Mouse (Mus musculus) forebrain, postnatal 0 days (tissue): ENCODE measurements around the gene Tns1. TPM values are rescaled to one million over a fixed set of nuclear protein-coding genes. Genes with fewer than 3 reads are reported as not detected.

Source experiments
- ATAC-seq: fragments of 200-750 bp; cut with Nextera tagmentation; 2 replicates; pipeline ENCODE4 v1.8.0; 2017; ENCODE audit warnings: mild to moderate bottlenecking, moderate library complexity
- DNase-seq: peaks from one replicate; pipeline ENCODE4 v3.0.0-alpha.2; 2015
- H3K27ac ChIP-seq: fragments of 300-500 bp; sonication (generic); 2 replicates; pipeline ENCODE4 v1.5.1; 2014; ENCODE audit warnings: low read depth, mild to moderate bottlenecking, antibody characterized with exemption, low read length, moderate library complexity, mixed read lengths
- H3K27me3 ChIP-seq: fragments of 300-500 bp; sonication (generic); 2 replicates; pipeline ENCODE4 v1.6.1; 2014; ENCODE audit warnings: mild to moderate bottlenecking, low read length, mixed read lengths; ENCODE audit not compliant: insufficient read depth
- H3K36me3 ChIP-seq: fragments of 300-500 bp; sonication (generic); 2 replicates; pipeline ENCODE4 v1.6.1; 2014; ENCODE audit warnings: mild to moderate bottlenecking, moderate library complexity; ENCODE audit not compliant: insufficient read depth
- H3K4me1 ChIP-seq: fragments of 300-500 bp; sonication (generic); 2 replicates; pipeline ENCODE4 v1.6.1; 2014; ENCODE audit warnings: antibody characterized with exemption; ENCODE audit not compliant: insufficient read depth
- H3K4me2 ChIP-seq: fragments of 300-500 bp; sonication (generic); 2 replicates; pipeline ENCODE4 v1.6.1; 2014; ENCODE audit warnings: low read depth, mild to moderate bottlenecking, moderate library complexity
- H3K4me3 ChIP-seq: fragments of 300-500 bp; sonication (generic); 2 replicates; pipeline ENCODE4 v1.5.1; 2014; ENCODE audit warnings: low read depth, low read length, mixed read lengths
- H3K9ac ChIP-seq: fragments of 300-500 bp; sonication (generic); 2 replicates; pipeline ENCODE4 v1.6.1; 2014; ENCODE audit warnings: mild to moderate bottlenecking
- H3K9me3 ChIP-seq: fragments of 300-500 bp; sonication (generic); 2 replicates; pipeline ENCODE4 v1.6.1; 2016; ENCODE audit warnings: low read length
- CTCF ChIP-seq: sonication (generic); IDR thresholded peaks from 2 replicates; pipeline ENCODE4 v1.5.1; 2016; ENCODE audit warnings: antibody characterized with exemption, control low read depth, low read depth
- WGBS: fragments of 180-500 bp; shearing (Covaris S2); extraction: QIAGEN DNeasy Blood & Tissue Kit; methylation state at CpG from one replicate; pipeline ENCODE4 v1.1.7; 2014; 5-methylcytosine and 5-hydroxymethylcytosine counted together
- polyA plus RNA-seq: library from polyadenylated mRNA; unstranded; fragments of >200 nt; fragmentation: Nextera tagmentation; extraction: Ambion mirVana; gene quantifications from 2 replicates; pipeline ENCODE4 v1.2.1, GENCODE M21; 2015
- total RNA-seq: library from RNA; depleted of rRNA; stranded (reverse); fragments of >200 nt; gene quantifications from 2 replicates; pipeline ENCODE4 v1.2.3, GENCODE M21; 2014

Gene Tns1
- total and polyA plus RNA-seq, 2 experiments from 2014 or later: 7.0 to 21.8 TPM

DNA sequence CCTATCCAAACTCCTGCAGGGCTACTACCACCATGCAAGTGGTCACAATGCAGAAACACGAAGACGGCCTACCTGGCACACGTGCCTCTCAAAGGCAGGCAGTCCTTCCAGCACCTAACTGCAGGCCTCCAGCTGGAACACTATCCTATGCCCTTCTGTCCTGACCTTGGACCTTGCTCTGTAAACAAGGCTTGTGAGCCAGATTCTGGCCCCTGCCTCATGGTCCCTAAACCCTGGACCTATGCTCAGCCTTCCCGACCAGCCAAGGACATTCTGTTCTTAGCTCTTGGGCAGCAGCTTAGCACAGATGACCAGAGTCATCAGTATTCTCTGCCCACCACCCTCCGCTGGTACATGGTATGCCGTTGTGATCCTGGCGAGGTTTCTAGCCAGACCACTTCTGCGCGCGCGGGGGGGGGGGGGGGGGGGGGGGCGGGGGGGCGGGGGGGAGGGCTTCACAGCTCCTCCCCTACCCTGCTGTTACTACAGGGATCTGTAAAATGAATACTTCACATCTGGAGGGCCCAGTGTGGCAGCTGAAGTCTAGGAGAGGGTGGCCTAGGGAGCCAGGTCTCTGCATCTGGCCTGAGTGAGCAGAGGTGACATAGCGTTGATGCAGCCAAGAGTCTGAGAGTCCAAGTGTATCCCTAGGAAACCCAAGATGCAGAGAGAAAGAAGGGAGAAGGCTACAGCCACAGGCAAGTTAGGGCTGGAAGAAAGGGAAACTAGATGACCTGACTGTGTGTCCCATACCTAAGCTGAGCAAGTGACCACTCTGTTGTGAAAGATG, 109.5 kb downstream of the Tns1 start:
- H3K27me3 ChIP-seq: no peaks in the 10 kb centered on the region
- TF ChIP-seq CTCF: no peak
- no peak overlapping the region for H3K9ac ChIP-seq
- H3K9me3 ChIP-seq: no peaks in the 10 kb centered on the region
- no peak overlapping the region for H3K4me2 ChIP-seq
- no peak overlapping the region for H3K4me3 ChIP-seq
- no peak overlapping the region for H3K27ac ChIP-seq
- H3K36me3 ChIP-seq: no peaks in the 10 kb centered on the region
- no peaks in the 10 kb centered on the region for H3K4me1 ChIP-seq
- DNase-seq (no peak), ATAC-seq (no peak)
- 79% methylated on average over 11 of the region's 14 CpGs for WGBS

DNA sequence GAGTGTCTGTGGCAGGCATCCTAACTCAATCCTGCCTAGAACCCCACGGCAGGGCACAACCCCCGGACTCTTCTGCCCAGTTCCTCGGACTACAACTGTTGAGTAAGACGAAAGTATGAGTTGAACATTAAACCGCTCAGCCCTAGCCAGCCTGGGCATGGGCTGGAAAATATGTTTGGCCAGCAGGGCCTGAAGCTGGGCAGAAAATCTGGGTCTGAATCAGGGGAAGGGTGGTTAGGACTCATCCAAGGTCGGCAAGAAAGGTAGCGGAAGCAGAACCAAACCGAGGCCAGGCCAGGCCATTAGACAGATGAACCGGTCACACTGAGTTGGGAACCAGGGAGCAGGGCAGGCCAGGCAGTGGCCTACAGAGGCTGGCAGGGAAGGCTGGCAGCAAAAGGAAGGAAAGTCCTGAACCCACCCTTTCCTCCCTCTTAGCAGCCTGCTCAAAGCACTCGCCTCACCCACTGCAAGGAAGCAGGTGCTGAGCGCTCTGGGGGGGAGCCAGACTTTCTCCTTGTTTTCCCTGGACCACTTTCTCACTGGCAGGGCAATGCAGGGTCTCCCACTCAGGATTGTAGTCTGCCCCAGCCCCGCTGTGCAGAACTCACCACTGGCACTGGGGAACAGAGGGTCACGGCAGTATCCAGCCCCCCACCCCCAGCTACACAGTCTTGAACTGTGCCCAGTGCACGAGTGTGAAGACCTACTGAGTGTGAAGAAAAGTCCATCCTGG, 110.8 kb downstream of the Tns1 start:
- TF ChIP-seq CTCF: no peak
- DNase-seq (no peak), ATAC-seq (no peak)

DNA sequence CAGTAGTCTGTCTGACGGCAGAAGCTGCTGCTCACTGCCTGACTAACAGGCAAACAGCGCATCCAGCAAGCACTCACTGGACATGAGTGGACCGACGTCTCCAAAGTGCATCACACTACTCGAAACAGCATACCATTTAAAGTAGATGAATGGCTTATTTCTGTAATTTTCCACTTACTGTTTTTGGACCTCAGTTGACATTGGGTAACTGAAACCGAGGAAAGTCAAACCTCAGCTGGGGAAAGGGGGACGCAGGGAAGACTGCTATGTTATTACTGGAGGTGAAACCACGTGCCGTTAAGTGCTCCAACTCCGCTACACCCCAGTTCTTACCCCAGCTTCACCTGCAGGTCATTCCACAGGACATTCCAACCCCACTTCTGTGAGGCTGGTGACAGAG, 111.5 kb downstream of the Tns1 start:
- no peak for TF ChIP-seq CTCF
- Histone ChIP-seq H3K4me2 (no peak overlapping the region), H3K9me3 (no peaks in the 10 kb centered on the region), H3K4me1 (no peaks in the 10 kb centered on the region), H3K27ac (no peak overlapping the region), H3K27me3 (no peaks in the 10 kb centered on the region), H3K36me3 (no peaks in the 10 kb centered on the region), H3K9ac (no peak overlapping the region), H3K4me3 (no peak overlapping the region)
- DNase-seq (no peak), ATAC-seq (no peak)
- WGBS: 92% methylated on average over 10 of the region's 10 CpGs

More for the DNA sequence above, 110.8 kb downstream of the Tns1 start:
- H3K27ac ChIP-seq: no peak overlapping the region
- no peaks in the 10 kb centered on the region for H3K4me1 ChIP-seq
- no peaks in the 10 kb centered on the region for H3K36me3 ChIP-seq
- WGBS: 89% methylated on average over 14 of the region's 14 CpGs
- no peaks in the 10 kb centered on the region for H3K9me3 ChIP-seq
- no peak overlapping the region for H3K4me2 ChIP-seq
- H3K9ac ChIP-seq: no peak overlapping the region
- no peak overlapping the region for H3K4me3 ChIP-seq
- no peaks in the 10 kb centered on the region for H3K27me3 ChIP-seq

DNA sequence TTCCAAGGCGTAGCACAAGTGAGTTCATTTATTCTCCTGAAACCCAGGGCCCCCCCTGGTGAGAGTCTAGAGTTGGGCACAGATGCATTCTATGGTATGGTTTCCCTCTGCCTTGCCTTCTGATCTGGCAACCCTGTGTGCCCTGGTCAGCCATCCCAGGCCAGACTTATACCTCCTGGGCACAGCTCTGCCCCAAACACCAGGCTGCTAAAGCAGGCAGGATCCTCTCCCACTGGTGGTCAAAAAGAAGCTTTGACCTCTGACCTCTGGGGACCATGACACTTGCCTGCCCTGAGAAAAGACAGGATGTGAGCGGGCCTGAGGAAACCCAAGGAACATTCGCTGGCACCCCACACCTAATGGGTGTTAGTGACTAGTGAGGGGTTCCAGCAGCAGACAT, 114.8 kb downstream of the Tns1 start:
- no peaks in the 10 kb centered on the region for H3K9me3 ChIP-seq
- H3K27me3 ChIP-seq: no peaks in the 10 kb centered on the region
- no peak for TF ChIP-seq CTCF
- H3K9ac ChIP-seq: no peak overlapping the region
- ATAC-seq (no peak), DNase-seq (no peak)
- no peak overlapping the region for H3K4me3 ChIP-seq
- WGBS: 93% methylated on average over 3 of the region's 3 CpGs
- no peaks in the 10 kb centered on the region for H3K4me1 ChIP-seq
- H3K36me3 ChIP-seq: no peaks in the 10 kb centered on the region
- H3K4me2 ChIP-seq: no peak overlapping the region
- no peak overlapping the region for H3K27ac ChIP-seq

DNA sequence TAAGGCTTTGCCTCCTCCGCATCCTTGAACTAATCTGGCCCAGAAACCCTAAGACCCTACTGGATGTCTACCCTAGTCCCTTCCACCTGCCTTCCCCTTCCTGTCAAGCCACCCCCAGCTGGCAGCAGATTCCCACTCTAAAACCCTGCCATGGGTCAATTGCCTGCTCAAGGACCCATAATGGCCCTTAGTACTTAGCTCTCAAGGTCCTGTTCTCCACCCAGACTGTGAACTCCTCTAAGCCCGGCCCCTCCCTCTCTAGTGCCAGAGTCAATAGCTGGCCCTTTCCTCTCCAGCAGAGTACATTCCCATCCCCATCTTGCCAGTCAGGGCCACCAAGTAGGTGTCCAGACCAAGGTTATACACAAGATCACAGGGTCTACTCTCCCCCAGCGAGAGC, 115.3 kb downstream of the Tns1 start:
- Histone ChIP-seq H3K36me3 (no peaks in the 10 kb centered on the region), H3K4me3 (no peak overlapping the region), H3K27me3 (no peaks in the 10 kb centered on the region), H3K4me1 (no peaks in the 10 kb centered on the region), H3K9me3 (no peaks in the 10 kb centered on the region), H3K27ac (no peak overlapping the region), H3K4me2 (no peak overlapping the region), H3K9ac (no peak overlapping the region)
- no peak for TF ChIP-seq CTCF
- DNase-seq (no peak), ATAC-seq (no peak)
- WGBS: 97% methylated on average over 3 of the region's 3 CpGs

GRCm38 (mm10) chr1:74008498-74008897, 115.8 kb downstream of the Tns1 start:
- ATAC-seq (no peak), DNase-seq (no peak)
- 69% methylated on average over 5 of the region's 5 CpGs for WGBS
- Histone ChIP-seq H3K36me3 (no peaks in the 10 kb centered on the region), H3K4me3 (no peak overlapping the region), H3K4me1 (no peaks in the 10 kb centered on the region), H3K27ac (no peak overlapping the region), H3K9me3 (no peaks in the 10 kb centered on the region), H3K9ac (no peak overlapping the region), H3K4me2 (no peak overlapping the region), H3K27me3 (no peaks in the 10 kb centered on the region)
- no peak for TF ChIP-seq CTCF

DNA sequence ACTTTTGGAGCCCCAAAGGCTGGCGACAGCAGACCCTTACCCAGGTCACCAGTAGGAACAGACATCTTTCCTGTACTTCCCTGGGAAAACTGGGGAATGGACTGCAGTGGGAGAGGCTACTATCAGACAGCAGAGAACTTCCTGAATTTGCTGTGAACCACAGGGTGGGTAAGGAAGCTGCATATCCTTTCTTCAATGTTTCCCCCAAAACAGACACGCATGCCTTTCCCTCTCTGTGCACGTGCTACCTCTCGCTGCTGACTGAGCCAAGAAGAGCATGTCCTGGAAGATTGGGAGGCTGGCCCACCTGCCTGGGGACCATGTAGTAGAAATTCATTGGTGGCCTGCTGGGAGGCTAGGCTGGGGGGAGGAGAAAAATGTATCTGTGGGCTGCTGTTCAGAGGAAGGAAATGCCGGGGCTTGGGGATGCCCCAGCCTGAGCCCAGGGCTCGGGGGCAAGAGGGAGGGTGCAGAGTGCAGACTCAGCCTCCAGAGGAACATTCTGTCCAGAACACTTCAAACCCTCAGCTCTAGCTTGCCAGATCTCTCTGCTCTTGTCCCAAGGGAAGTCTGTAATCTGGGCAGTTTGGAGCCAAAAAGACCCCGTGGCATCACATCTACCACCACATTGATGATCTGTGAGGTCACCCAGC, 116.7 kb downstream of the Tns1 start:
- no peaks in the 10 kb centered on the region for H3K27me3 ChIP-seq
- 69% methylated on average over 7 of the region's 7 CpGs for WGBS
- DNase-seq: no peak
- H3K4me3 ChIP-seq: no peak overlapping the region
- no peak overlapping the region for H3K27ac ChIP-seq
- no peaks in the 10 kb centered on the region for H3K4me1 ChIP-seq
- H3K9ac ChIP-seq: no peak overlapping the region
- no peak for TF ChIP-seq CTCF
- no peak overlapping the region for H3K4me2 ChIP-seq
- H3K9me3 ChIP-seq: no peaks in the 10 kb centered on the region
- ATAC-seq: no peak
- H3K36me3 ChIP-seq: no peaks in the 10 kb centered on the region
